Mouse (Mus musculus) heart, embryonic 11.5 days (tissue): ENCODE results near the gene Gpd2. TPM values are rescaled to one million over a fixed set of nuclear protein-coding genes. Genes with fewer than 3 reads are reported as not detected.

Experiments used
- ATAC-seq: fragments of 200-750 bp; cut with Nextera tagmentation; replicated peaks from 2 replicates; pipeline ENCODE4 v1.8.0; 2017; ENCODE audit warnings: moderate library complexity; ENCODE audit not compliant: insufficient number of reproducible peaks, low FRiP score, low TSS enrichment
- H3K27ac ChIP-seq: fragments of 300-500 bp; sonication (generic); 2 replicates; pipeline ENCODE4 v1.5.1; 2014; ENCODE audit warnings: mild to moderate bottlenecking, low read depth, low read length
- H3K27me3 ChIP-seq: fragments of 300-500 bp; sonication (generic); 2 replicates; pipeline ENCODE4 v1.6.1; 2014; ENCODE audit warnings: mild to moderate bottlenecking, low read length, mixed read lengths; ENCODE audit not compliant: control insufficient read depth, insufficient read depth
- H3K36me3 ChIP-seq: fragments of 300-500 bp; sonication (generic); 2 replicates; pipeline ENCODE4 v1.6.1; 2014; ENCODE audit warnings: mild to moderate bottlenecking, low read length, moderate library complexity, mixed read lengths; ENCODE audit not compliant: control insufficient read depth, insufficient read depth
- H3K4me1 ChIP-seq: fragments of 300-500 bp; sonication (generic); 2 replicates; pipeline ENCODE4 v1.6.1; 2014; ENCODE audit warnings: low read length; ENCODE audit not compliant: control insufficient read depth, insufficient read depth
- H3K4me2 ChIP-seq: fragments of 300-500 bp; sonication (generic); 2 replicates; pipeline ENCODE4 v1.6.1; 2014; ENCODE audit warnings: mild to moderate bottlenecking, moderate library complexity
- H3K4me3 ChIP-seq: fragments of 300-500 bp; sonication (generic); 2 replicates; pipeline ENCODE4 v1.5.1; 2014; ENCODE audit warnings: low read depth, low read length
- H3K9ac ChIP-seq: fragments of 300-500 bp; sonication (generic); 2 replicates; pipeline ENCODE4 v1.6.1; 2014; ENCODE audit warnings: mild to moderate bottlenecking, low read depth, low read length, moderate library complexity
- H3K9me3 ChIP-seq: fragments of 300-500 bp; sonication (generic); replicated peaks from 2 replicates; pipeline ENCODE4 v1.6.1; 2016; ENCODE audit warnings: low read length; ENCODE audit not compliant: control insufficient read depth
- WGBS: fragments of 180-500 bp; shearing (Covaris S2); extraction: QIAGEN DNeasy Blood & Tissue Kit; methylation state at CpG from one replicate; pipeline ENCODE4 v1.1.7; 2014; ENCODE audit not compliant: insufficient replicate concordance; 5-methylcytosine and 5-hydroxymethylcytosine counted together
- polyA plus RNA-seq: library from polyadenylated mRNA; unstranded; fragments of >200 nt; fragmentation: Nextera tagmentation; extraction: Ambion mirVana; gene quantifications from 2 replicates; pipeline ENCODE4 v1.2.1, GENCODE M21; 2014

Gpd2 gene
- polyA plus RNA-seq, 1 experiment from 2014 or later: 17.3 TPM

DNA sequence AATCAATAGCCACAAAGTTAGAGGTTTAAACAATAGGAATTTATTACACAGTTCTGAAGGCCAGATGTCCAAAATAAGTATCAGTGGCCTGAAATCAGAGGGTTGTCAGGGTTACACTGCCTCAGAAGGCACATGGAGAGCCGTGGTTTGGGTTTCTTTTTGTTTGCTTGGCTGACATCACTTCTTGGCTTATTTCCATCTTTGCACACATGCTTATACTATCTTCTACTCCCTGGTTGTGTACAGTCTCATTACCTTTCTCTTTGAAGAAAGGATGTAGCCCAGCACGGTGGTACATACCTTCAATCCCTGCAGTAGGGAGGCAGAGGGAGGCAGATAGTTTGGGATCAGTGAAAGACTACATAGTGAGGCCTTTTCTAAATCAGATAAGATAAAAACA lies 12.2 kb upstream of the Gpd2 start:
- H3K36me3 ChIP-seq: no peaks in the 10 kb centered on the region
- ATAC-seq: no peak
- 45% methylated on average over 2 of the region's 2 CpGs for WGBS

DNA sequence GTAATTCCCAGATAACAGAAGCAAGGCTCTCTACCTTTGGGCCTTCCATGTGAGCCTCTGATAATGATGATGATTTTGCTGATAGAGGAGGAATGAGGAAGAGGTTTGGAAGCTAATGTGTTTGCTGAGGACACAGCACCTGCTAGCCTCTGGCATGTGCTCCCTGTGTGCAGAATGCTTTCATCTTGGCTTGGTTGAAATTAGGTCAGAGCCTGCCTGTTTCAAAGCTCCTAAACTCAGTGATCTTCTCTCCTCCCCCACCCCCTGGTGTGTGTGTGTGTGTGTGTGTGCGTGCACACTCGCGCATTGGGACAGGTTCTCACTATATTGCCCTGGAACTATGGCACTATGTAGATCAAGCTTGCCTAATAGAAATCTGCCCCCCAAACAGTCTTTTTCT lies 10.0 kb upstream of the Gpd2 start:
- Histone ChIP-seq H3K4me1 (no peaks in the 10 kb centered on the region), H3K9me3 (no peaks in the 10 kb centered on the region), H3K27ac (no peak overlapping the region), H3K4me2 (no peak overlapping the region), H3K9ac (no peak overlapping the region), H3K36me3 (no peaks in the 10 kb centered on the region), H3K27me3 (no peaks in the 10 kb centered on the region), H3K4me3 (no peak overlapping the region)
- ATAC-seq: no peak
- WGBS: 88% methylated on average over 3 of the region's 3 CpGs

More for the DNA sequence above, 12.2 kb upstream of the Gpd2 start:
- H3K4me1 ChIP-seq: no peaks in the 10 kb centered on the region
- H3K9ac ChIP-seq: no peak overlapping the region
- no peak overlapping the region for H3K4me3 ChIP-seq
- no peak overlapping the region for H3K27ac ChIP-seq
- no peaks in the 10 kb centered on the region for H3K9me3 ChIP-seq
- H3K4me2 ChIP-seq: no peak overlapping the region
- no peaks in the 10 kb centered on the region for H3K27me3 ChIP-seq

GRCm38 (mm10) chr2:57229647-57230240 lies 7.7 kb upstream of the Gpd2 start:
- Histone ChIP-seq H3K4me2 (no peak overlapping the region), H3K36me3 (no peaks in the 10 kb centered on the region), H3K27me3 (no peaks in the 10 kb centered on the region), H3K27ac (no peak overlapping the region), H3K9me3 (no peaks in the 10 kb centered on the region), H3K4me3 (no peak overlapping the region), H3K4me1 (no peaks in the 10 kb centered on the region), H3K9ac (no peak overlapping the region)
- no peak for ATAC-seq
- 59% methylated on average over 4 of the region's 4 CpGs for WGBS

GRCm38 (mm10) chr2:57231432-57231831 lies 6.0 kb upstream of the Gpd2 start:
- no peak overlapping the region for H3K4me2 ChIP-seq
- 83% methylated on average over 5 of the region's 5 CpGs for WGBS
- H3K36me3 ChIP-seq: no peaks in the 10 kb centered on the region
- ATAC-seq: no peak
- no peaks in the 10 kb centered on the region for H3K4me1 ChIP-seq
- H3K27me3 ChIP-seq: no peaks in the 10 kb centered on the region
- H3K27ac ChIP-seq: no peak overlapping the region
- H3K9ac ChIP-seq: no peak overlapping the region
- no peak overlapping the region for H3K4me3 ChIP-seq
- H3K9me3 ChIP-seq: no peaks in the 10 kb centered on the region

GRCm38 (mm10) chr2:57232328-57232727 lies 5.1 kb upstream of the Gpd2 start:
- no peak overlapping the region for H3K9ac ChIP-seq
- no peak overlapping the region for H3K4me3 ChIP-seq
- no peak overlapping the region for H3K4me2 ChIP-seq
- H3K36me3 ChIP-seq: no peaks in the 10 kb centered on the region
- H3K4me1 ChIP-seq: no peaks in the 10 kb centered on the region
- no peaks in the 10 kb centered on the region for H3K27me3 ChIP-seq
- ATAC-seq: no peak
- 84% methylated on average over 8 of the region's 8 CpGs for WGBS
- H3K27ac ChIP-seq: no peak overlapping the region
- H3K9me3 ChIP-seq: no peaks in the 10 kb centered on the region

DNA sequence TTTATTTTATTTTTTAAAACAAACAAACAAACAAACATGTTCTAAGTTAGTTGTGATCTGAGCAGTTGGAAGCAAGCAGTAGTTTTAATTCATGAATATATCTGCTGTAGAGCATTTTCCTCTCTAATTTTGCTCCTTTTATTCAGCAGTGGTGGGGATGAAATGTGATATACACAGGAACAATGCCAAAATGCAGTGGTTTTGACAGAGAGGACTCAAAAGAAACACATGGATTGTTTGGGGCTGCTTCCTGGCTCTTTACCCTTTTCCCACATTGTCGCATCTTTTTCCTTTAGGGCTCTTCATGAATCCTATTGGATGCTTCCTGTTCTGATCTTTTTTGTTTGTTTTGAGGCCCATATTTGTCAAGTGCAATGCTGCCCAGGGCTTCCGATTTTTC lies 1.2 kb upstream of the Gpd2 start:
- no peak overlapping the region for H3K4me3 ChIP-seq
- no peak overlapping the region for H3K4me2 ChIP-seq
- H3K9ac ChIP-seq: no peak overlapping the region
- H3K9me3 ChIP-seq: no peaks in the 10 kb centered on the region
- H3K36me3 ChIP-seq: no peaks in the 10 kb centered on the region
- H3K27ac ChIP-seq: no peak overlapping the region
- 71% methylated on average over 2 of the region's 2 CpGs for WGBS
- no peak for ATAC-seq
- no peaks in the 10 kb centered on the region for H3K27me3 ChIP-seq
- no peaks in the 10 kb centered on the region for H3K4me1 ChIP-seq

GRCm38 (mm10) chr2:57237026-57237425 lies 409 bp upstream of the Gpd2 start:
- no peak for ATAC-seq
- no peaks in the 10 kb centered on the region for H3K4me1 ChIP-seq
- H3K4me2 ChIP-seq: peak overlapping the region; percentile 82
- no peaks in the 10 kb centered on the region for H3K27me3 ChIP-seq
- H3K36me3 ChIP-seq: no peaks in the 10 kb centered on the region
- H3K27ac ChIP-seq: no peak overlapping the region
- H3K4me3 ChIP-seq: no peak overlapping the region
- no peak overlapping the region; the same call in 1 of the 2 replicates for H3K9ac ChIP-seq
- 51% methylated on average over 6 of the region's 6 CpGs for WGBS
- H3K9me3 ChIP-seq: no peaks in the 10 kb centered on the region

- H3K27ac ChIP-seq: peak overlapping the region; percentile 42
- peak overlapping the region; percentile 95 for H3K9ac ChIP-seq
- H3K4me2 ChIP-seq: peak overlapping the region; percentile 82
- no peaks in the 10 kb centered on the region for H3K4me1 ChIP-seq
- H3K36me3 ChIP-seq: no peaks in the 10 kb centered on the region
- no peaks in the 10 kb centered on the region for H3K27me3 ChIP-seq
- no peaks in the 10 kb centered on the region for H3K9me3 ChIP-seq
- ATAC-seq: peak; percentile 91
- H3K4me3 ChIP-seq: peak overlapping the region; percentile 79
- WGBS: under 1% methylated on average over 68 of the region's 69 CpGs
These were observed 632 bp downstream of the Gpd2 start for GRCm38 (mm10) chr2:57237920-57238613.
